Mouse (Mus musculus) spleen, adult 2 months (tissue): ENCODE measurements around the gene Hs6st3.

Experiments used
- CTCF ChIP-seq: fragments of 200-500 bp; IDR thresholded peaks from 2 replicates; pipeline ENCODE4 v1.5.1; 2011; ENCODE audit warnings: mild to moderate bottlenecking, inconsistent platforms; ENCODE audit not compliant: insufficient read depth, insufficient read length, insufficient replicate concordance; ENCODE audit errors: extremely low read depth
- POLR2A ChIP-seq: fragments of 200-500 bp; IDR thresholded peaks from 2 replicates; pipeline ENCODE4 v1.6.1; 2011; ENCODE audit warnings: low read depth, low read length, inconsistent platforms

GRCm38 (mm10) chr14:119109776-119110218 lies 28.3 kb upstream of the Hs6st3 start:
- TF ChIP-seq CTCF (no peak), POLR2A (no peak)
